Mouse (Mus musculus) lung, postnatal 0 days (tissue): ENCODE results near the gene Gzmk.

Experiments used
- CTCF ChIP-seq: IDR thresholded peaks from 2 replicates; pipeline ENCODE4 v1.5.1; 2016; ENCODE audit warnings: antibody characterized with exemption, mild to moderate bottlenecking
- EP300 ChIP-seq: IDR thresholded peaks from 2 replicates; pipeline ENCODE4 v1.6.1; 2016; ENCODE audit warnings: antibody characterized with exemption, mild to moderate bottlenecking, control low read depth

GRCm38 (mm10) chr13:113267204-113267603 is 41.5 kb upstream of the Gzmk start:
- TF ChIP-seq CTCF (no peak), EP300 (no peak)
